Mouse (Mus musculus) urinary bladder, postnatal 36 days (tissue): ENCODE measurements at regions not wholly inside any gene's neighbourhood (a gene's known extent, or its start where the extent isn't known, plus 50 kb on each side); places are given as distances from the start of the nearest gene placed in this dataset.

Experiments used
- DNase-seq, 2 experiments: peaks; one replicate each; pipeline ENCODE4 v3.0.0; 2022; ENCODE audit warnings: low spot score in 2 of 2, mixed read lengths in 1 of 2

GRCm38 (mm10) chr11:110588280-110588679 lies 189.4 kb downstream of the Map2k6 start:
- no peak for DNase-seq

DNA sequence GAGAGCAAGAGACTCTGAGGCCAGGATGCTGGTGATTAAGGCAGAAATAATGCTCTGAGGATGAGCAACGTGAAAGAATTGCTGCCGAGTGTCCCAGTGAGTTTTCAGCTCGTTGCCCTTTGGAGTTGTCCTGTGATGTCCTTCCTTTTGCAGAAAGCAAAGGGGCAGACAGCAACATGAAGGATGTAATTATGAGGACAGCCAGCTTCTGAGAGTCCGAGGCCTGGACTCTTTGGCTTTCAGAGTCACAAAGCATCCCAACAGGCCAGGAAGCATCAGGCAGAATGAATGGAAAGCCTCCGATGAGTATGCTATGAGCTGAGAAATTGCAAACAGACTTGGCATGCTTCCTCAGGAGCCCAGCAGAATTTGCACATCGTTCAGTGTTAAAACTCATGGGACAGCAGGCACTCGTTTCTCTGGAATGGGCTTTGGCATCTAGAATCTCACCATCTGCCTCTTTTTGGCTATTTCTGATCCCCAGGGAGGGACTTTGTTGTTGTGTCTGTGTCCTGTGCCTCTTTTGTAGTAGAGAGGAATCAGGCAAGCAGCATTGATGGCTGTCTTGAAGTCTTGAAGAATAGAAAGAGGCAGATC lies 196.4 kb downstream of the Map2k6 start:
- no peak for DNase-seq

DNA sequence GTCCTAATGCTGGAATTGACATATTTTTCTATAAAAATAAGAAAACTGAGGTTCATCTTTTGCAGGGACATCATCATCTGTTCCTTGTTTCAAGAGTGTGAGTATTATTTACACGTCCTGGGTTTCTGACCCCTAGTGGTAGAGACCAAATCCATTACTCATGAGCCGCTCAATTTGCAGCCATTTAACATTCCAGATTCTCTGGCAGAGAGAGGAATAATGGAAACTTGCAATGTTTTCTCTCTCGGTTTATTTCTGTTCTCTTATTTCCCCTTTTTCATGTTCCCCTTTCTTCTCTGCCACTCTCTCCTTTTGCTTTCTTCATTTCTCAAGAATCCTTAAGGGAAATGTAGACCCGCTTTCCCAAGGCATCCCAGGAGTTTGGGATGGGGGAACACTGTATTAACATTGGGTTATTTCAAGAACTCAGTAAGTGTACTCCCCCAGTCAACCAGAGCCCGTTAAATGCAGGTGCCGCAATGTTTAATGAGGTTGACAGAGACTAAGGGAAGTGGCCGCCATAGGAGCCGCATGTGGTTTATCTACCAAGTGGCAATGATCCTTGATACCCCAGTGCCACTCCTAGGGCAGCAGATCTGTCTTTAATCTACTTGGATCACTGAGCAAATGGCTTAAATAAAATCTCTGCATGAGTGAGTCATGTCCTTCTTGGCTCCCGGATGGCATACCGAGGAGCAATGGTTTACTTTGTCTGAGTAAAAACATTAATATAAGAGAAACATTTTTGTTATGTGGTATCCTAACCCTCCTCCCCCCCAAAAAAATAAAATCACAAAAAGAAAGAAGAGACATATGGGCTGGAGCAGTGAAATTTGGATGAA lies 206.3 kb downstream of the Map2k6 start:
- peak in 1 of 2 experiments; percentile 0 for DNase-seq

- DNase-seq: no peak
These were observed 210.4 kb downstream of the Map2k6 start for GRCm38 (mm10) chr11:110609276-110609675.

DNA sequence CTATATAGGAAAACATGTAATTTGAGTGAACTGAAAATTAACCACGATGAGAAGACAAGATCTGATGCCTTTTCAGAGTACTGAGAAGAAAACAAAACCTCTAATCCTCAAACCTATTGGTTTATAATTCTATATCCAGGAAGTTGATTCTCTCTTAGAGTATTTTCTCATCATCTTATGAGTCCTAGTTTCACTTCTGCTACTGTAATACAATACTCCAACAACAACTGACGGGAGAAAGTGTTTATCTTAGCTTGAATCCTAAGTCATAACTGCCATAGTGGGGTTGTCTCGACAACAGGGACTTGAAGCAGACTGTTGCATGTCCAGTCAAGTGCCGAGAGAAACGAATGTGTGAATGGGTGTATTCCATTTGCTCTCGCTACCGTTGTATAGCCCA lies 211.9 kb downstream of the Map2k6 start:
- no peak for DNase-seq

GRCm38 (mm10) chr11:110632001-110632400 lies 233.1 kb downstream of the Map2k6 start:
- DNase-seq: no peak

DNA sequence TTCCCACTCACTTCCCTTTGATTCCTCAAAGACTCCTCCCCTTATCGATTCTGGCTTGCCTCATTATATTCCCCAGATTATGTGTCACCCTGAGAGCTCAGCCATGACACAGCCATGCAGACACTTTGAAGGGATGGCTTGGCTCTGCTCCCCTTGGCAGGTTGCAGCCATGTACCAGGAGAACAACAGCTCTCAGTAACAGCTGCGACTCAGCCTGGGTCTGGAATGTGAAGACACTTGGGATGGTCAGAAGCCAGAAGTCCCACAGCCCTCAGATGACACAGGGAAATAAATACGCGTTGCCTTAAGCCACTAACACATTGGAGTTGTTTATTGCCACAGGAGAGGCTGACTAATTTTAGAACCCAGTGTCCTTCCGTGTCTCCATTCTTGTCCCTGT lies 234.4 kb downstream of the Map2k6 start:
- DNase-seq: no peak

- no peak for DNase-seq
These were observed 243.6 kb downstream of the Map2k6 start for GRCm38 (mm10) chr11:110642485-110642884.

DNA sequence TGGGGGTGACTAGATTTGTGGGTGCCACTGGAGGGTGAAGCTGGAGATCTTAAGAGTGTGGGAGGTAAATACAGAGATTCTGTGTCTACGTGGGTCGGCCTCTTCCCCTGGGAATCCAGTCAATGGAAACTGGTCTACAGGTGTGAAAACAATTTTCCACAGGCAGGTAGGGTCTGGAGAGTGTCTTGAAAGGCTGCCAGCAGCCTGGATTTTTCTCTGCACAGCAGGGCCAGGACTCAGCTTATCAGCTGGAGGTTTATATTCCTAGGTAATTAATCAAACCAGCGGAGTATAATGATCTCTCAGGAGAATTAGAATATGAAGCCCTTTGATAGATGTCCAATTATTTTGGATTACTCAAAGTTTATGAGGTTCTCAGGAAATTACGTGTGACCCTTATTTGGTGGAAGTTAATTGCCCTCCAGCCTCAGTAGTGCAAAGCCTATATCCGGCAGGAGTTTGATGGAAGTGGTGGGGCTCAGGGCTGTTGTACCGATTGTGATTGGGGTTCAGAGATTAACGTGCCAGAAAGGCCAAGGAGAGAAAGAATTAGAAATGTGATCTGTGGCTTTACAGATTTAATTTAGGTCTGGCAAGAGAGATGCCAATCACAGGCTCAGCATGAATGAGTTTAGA lies 250.8 kb downstream of the Map2k6 start:
- no peak for DNase-seq

- no peak for DNase-seq
These were observed 253.1 kb downstream of the Map2k6 start for GRCm38 (mm10) chr11:110652068-110652467.

DNA sequence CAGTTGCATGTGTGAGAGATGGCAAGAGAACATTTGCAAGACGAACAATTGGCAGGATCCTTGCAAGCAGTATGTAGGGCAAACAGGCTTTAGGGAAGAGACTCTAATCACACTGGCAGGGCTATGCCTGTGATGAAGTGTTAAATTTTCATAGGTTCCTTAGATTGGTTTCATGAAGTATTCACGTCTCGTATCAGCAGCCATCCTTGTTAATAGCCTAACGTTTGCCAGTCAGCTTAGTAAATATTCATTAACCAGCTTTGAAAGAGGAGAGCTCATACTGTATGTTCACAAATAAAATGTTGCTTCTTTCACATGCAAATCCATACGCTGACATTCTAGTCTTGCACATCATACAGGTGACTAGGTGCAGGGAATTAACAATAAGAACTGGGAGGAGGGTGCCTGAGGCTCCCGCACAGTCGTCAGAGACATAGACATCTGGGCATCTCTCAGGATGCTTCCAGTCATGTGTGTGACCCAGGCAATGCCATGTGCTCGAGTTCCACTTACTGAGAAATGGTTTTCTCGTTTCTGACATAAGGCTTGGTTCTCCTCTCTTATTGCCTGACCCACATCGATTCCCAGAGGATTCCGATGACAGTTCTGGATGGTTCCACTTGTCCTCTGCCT lies 257.7 kb downstream of the Map2k6 start:
- no peak for DNase-seq

DNA sequence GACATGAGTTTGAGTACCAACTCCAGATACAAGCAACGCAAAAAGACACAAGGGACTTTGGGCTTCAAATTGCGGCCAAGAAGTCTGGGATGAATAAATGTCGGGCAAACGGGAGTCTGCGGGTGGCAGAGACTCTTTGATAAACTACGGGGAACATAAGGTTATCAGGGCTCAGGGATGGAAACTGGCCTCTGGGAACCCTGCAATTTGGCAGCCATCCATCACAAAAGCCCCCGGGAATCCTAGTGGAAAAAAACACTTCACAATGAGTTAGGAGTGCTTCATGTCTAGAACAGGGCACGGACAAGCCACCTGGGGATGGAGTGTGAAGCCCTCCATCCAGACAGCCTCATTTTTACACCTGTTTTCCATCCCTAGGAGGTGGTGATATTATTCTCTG lies 258.9 kb downstream of the Map2k6 start:
- no peak for DNase-seq

- DNase-seq: peak in 1 of 2 experiments; percentile 1
These were observed 271.9 kb downstream of the Map2k6 start for GRCm38 (mm10) chr11:110670626-110671508.

DNA sequence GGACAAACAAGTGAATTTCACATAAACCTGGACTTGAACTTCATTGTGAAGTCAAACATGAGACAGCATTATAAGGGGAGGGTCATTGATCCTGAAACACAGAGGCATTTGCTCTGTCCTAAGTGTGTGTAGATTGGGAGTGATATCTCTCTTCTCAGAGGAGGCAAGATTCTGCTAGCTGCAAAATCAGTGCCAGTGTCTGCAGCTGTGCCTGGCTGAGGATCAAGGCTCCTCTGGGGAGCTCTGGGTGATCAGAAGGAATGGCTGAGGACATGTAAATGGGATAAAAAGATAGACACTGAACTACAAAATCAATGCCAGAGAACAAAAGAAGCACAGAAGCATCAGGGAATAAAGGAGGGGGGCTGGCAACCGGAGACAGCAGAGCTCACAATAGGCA lies 274.0 kb downstream of the Map2k6 start:
- no peak for DNase-seq

DNA sequence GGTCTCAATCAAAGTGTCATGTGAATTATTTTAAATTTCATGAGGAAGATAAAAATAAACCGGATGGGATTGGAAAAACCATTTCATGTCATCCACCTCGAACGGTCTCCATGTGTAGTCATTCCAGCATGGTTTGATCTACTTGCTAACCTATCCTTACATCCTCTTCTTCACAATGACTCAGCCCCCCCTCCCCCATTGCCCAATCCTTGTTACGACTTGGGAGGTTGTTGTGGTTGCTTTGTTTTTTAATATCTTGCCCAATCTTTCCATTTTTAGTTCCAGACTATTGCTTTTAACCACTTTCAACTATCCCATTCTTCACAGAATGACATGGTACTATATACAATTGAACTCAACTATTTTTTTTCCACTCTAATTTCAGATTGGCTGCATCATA lies 275.0 kb upstream of the Kcnj16 start:
- DNase-seq: no peak

DNA sequence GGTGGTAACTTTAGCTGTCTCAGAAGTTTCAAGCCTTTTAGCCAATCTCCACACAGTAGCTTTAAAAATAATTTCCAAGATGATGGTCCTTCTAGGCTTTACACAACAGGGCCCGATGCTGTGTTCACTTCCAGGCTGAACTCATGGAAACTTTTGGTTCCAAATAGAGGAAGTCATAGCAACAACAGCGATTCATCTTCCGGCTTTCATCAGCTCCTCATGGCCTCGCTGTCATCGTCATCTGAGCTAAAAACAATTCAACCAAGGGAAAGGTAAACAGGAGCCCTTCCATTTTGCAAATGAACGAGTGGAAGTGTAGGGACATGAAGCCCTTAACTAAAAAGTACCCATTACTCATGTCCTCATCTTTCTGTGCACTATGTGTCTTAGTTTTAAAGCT lies 270.8 kb upstream of the Kcnj16 start:
- no peak for DNase-seq

GRCm38 (mm10) chr11:110698342-110698741 lies 269.5 kb upstream of the Kcnj16 start:
- no peak for DNase-seq

GRCm38 (mm10) chr11:110700976-110701375 lies 266.9 kb upstream of the Kcnj16 start:
- no peak for DNase-seq

- no peak for DNase-seq
These were observed 265.7 kb upstream of the Kcnj16 start for GRCm38 (mm10) chr11:110702119-110702518.

- no peak for DNase-seq
These were observed 264.3 kb upstream of the Kcnj16 start for GRCm38 (mm10) chr11:110703511-110703910.

GRCm38 (mm10) chr11:110707328-110707727 lies 260.5 kb upstream of the Kcnj16 start:
- no peak for DNase-seq
